Mouse (Mus musculus) ovary, adult 18-20 months (tissue): ENCODE data around the gene Wnt10b.

Source experiments
- DNase-seq: peaks from one replicate; pipeline ENCODE4 v3.0.0; 2022; ENCODE audit warnings: low spot score, mixed read lengths

Gene Wnt10b

DNA sequence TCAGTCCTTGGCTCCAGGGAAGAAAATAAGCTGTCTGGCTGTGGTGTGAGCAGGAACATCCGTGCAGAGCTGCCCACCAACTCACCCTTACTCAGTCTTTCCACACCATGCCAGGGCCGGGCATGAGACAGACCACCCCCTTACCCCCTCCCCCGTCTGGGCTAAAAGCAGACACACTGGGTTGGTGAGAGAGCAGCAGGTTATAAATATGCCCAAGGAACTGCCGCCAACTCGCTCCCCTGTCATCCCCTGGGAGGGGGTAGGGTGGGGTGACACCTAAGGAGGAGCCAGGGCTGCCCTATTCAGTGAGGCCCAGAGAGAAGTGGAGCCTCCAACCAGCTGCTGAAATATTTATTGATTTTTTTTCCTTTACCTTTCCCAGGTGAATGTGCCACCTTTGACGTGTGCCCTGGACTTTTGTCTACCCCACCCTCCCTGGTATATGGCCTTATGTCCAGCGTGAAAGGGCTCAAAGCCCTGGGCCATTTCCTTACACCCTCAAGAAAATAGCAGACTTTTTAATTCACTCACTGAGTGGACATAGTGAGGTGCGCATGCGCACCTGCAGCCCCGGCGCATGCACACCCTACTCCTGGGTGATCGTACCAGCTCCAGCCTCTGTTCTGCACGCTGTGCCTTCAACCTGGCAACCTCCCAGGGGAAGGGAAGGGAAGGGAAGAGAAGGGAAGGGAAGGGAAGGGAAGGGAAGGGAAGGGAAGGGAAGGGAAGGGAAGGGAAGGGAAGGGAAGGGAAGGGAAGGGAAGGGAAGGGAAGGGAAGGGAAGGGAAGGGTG is 19.0 kb upstream of the Wnt10b start:
- no peak for DNase-seq

GRCm38 (mm10) chr15:98793141-98793698 is 15.3 kb upstream of the Wnt10b start:
- no peak for DNase-seq

GRCm38 (mm10) chr15:98792233-98793020 is 14.5 kb upstream of the Wnt10b start:
- no peak for DNase-seq

DNA sequence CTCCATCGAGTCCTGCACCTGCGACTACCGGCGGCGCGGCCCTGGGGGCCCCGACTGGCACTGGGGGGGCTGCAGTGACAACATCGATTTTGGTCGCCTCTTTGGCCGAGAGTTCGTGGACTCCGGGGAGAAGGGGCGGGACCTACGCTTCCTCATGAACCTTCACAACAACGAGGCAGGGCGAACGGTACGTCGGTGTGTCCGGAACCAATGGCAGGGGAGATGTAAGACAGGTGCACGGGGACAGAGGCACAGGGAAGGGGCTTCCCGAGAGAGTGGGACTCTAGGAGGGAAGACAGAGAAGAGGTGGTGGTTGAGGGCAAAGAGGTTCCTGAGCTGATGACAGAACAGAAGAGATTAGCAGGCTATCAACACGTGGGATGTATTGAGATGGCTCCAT is 13.8 kb upstream of the Wnt10b start:
- no peak for DNase-seq

- no peak for DNase-seq
These were observed 13.3 kb upstream of the Wnt10b start for GRCm38 (mm10) chr15:98791221-98791620.

GRCm38 (mm10) chr15:98790761-98791160 is 12.8 kb upstream of the Wnt10b start:
- no peak for DNase-seq

GRCm38 (mm10) chr15:98789661-98790535 is 11.9 kb upstream of the Wnt10b start, which contains the start of gene Wnt1:
Gene Wnt1, plus strand, starts transcription at chr15:98789857.
- DNase-seq: no peak

GRCm38 (mm10) chr15:98788972-98789660 is 11.2 kb upstream of the Wnt10b start:
- DNase-seq: no peak

DNA sequence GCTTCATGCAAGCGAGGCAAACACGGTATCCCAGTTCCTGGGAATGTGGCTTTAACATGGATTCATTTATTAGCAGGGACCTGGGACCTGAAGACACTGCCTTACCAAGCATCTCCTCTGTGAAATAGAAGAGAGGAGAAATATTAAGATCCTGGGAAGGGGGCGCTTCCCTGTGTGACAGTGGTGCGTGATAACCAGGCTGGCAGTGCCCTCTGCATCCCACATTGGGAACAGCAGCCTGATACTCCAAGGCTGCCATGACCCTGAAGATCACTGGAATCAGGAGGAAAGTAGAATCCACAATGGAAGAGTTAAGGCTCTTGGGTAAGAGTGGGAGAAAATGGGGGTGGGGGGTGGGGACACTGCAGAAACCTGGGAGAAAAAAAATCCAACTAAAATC is 10.0 kb upstream of the Wnt10b start:
- DNase-seq: no peak

GRCm38 (mm10) chr15:98785744-98786143 is 7.8 kb upstream of the Wnt10b start:
- no peak for DNase-seq

DNA sequence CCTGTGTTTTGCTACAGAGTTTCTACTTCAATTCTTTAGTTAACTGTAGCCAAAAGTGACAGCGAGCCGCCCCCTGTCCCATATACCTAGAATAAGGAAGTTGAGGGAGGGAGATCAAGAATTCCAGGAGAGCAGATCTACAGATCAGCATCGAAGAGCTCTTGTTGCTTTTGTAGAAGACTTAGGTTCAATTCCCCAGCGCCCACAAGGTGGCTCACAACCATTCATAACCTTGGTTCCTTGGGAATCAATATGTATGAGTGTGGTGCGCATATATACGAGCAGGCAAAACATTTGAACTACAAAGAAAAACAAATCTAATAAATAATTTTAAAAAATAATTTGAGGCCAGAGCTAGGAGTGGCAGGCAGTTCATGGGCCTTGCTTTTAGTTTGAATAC is 3.2 kb upstream of the Wnt10b start:
- DNase-seq: no peak

DNA sequence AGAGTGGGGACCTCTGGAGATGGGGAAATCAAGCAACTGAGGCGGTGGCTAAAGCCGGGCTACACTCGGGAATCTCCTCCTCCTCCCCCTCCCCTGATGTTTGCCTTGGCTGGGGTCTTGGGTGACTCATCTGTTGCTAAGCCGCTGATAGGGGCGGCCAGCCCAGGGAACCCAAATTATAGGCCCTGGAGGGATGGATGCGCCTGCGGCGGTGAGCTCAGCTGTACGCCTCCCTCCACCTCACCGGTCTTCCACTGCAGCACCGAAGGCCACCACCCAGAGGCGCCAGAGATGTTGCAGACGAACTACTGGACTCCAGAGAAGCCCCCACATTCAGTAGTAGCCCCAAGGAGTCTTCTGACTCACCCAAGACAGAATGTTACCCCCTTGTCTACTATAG is 2.6 kb upstream of the Wnt10b start:
- peak; percentile 42 for DNase-seq

- DNase-seq: peak; percentile 67
These were observed 2.1 kb upstream of the Wnt10b start for GRCm38 (mm10) chr15:98780075-98780474.

- DNase-seq: no peak
These were observed 856 bp upstream of the Wnt10b start for GRCm38 (mm10) chr15:98778806-98779205.

DNA sequence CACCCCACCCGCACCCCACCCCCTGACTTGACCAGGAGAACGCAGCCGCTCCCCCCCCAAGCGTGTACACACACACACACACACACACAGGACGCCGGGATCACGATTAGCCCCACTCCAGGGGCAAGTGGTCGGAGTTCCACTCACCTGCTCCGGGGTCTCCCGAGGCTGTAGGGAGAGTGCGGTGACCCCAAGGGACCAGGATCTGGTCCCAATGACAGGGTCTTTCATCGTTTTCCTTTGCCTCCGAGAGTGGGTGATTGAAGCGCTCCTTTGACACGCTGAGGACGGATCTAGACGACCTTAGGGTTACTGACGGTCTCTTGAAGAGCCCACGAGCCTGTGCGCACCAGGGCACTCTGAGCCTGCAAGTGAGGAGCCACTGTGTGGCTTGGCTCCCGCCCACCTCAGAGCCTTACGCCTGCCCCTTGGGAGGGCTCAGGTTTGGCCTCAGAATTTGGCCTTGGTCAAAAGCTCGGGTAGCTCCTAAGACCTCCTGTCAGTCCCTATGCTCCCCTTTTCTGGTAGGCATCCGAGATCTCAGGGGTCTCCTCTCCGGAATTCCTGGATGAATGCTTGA is 331 bp upstream of the Wnt10b start:
- no peak for DNase-seq

GRCm38 (mm10) chr15:98777005-98777616 is 839 bp downstream of the Wnt10b start:
- DNase-seq: no peak

GRCm38 (mm10) chr15:98776280-98777004 is 1.5 kb downstream of the Wnt10b start:
- no peak for DNase-seq

DNA sequence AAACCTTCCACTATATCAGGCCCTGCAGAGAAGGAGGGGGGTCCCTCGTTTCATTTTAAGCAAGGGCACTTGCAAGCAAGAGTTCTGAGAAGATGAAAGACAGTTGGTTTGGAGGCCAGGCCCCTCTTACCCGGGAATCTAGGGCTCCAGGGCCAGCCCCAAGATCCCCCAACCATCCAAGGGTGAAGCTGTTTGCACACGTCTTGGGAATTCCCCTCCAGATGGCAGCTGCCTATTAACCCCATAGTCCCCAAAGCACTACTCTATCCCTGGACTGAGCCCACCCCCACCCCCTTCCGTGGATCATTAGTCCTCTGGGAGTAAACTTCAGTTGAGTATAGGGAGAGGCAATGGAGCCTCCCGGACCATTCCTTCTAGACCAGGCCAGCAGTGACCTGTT is 2.4 kb downstream of the Wnt10b start:
- no peak for DNase-seq

- no peak for DNase-seq
These were observed 3.9 kb downstream of the Wnt10b start for GRCm38 (mm10) chr15:98774096-98774495.
